Mouse (Mus musculus): Measurements from ENCODE around the gene Hist1h4i. TPM values are rescaled to one million over a fixed set of nuclear protein-coding genes. Genes with fewer than 3 reads are reported as not detected.
"Not testable (repeated sequence)": the region's sequence is repeated elsewhere in the genome, so short reads cannot be mapped to it uniquely, and the experiment has no call there.

Gene Hist1h4i
- polyA plus RNA-seq, 1 experiment from 2014 or later = 39.3 TPM

DNA sequence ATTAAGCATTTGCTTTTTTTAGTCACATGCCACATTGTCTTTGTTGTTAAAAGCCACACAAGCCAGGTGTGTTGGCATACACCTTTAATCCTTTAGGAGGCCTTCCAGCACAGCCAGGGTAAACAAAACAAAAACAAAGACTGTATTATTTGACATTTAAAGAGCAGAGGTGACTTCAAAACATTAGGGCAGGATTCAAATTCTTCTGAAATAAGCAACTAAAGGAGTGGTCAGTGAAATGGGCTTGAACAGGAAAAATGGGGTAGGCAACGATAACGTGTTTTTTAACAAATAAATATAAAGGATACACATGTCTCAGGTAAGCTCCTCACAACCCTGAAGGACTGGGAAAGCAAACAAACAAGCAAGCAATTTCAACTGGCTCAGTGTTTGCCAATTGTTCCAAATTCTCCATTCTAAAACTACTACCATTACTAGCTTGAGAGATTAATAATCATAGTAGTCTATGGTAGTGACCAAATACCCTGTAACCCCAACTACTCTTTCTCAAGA is 1.2 kb downstream of the Hist1h4i start:
- H3K9ac ChIP-seq (ENCODE audit: low read depth, low read length) = peak overlapping the region; percentile 73
- H3K9me3 ChIP-seq (ENCODE audit: control insufficient read depth, low read length) = no peaks in the 10 kb centered on the region
- WGBS = 5% methylated on average over 2 of the region's 2 CpGs
- peak overlapping the region; percentile 99 for H3K27ac ChIP-seq (ENCODE audit: low read depth, low read length)
- no peaks in the 10 kb centered on the region for H3K27me3 ChIP-seq (replicated peaks; ENCODE audit: control insufficient read depth, insufficient read depth, low read length)
- DNase-seq (ENCODE audit: low spot score) (no peak), ATAC-seq (replicated peaks; ENCODE audit: low FRiP score) (no peak)
- peak overlapping the region; percentile 71 for H3K4me2 ChIP-seq
- peak overlapping the region; percentile 40 for H3K4me3 ChIP-seq (ENCODE audit: low read depth, low read length)
- H3K4me1 ChIP-seq (replicated peaks; ENCODE audit: control insufficient read depth, insufficient read depth, low read length) = peaks cover 22% of the 10 kb centered on the region
- no peaks in the 10 kb centered on the region for H3K36me3 ChIP-seq (ENCODE audit: control insufficient read depth, insufficient read depth, low read length)

DNA sequence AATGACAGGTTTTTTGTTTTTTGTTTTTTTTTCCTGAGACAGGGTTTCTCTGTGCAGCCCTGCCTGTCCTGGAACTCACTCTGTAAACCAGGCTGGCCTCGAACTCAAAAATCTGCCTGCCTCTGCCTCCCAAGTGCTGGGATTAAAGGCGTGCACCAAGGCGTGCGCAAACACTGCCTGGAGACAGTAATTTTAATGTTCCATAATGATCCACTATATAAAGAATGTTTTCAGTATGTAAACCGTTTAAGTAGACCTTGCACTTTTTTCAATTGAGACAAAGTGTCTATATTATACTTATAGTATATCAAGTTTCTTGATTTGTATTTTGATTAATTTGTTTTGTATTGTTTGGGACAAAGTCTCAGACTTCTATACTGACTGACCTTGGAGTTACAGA is 1.8 kb downstream of the Hist1h4i start:
- DNase-seq (ENCODE audit: low spot score) = no peak
- Histone ChIP-seq H3K4me2 (peak overlapping the region; percentile 71), H3K9me3 (ENCODE audit: control insufficient read depth, low read length) (no peaks in the 10 kb centered on the region), H3K4me1 (replicated peaks; ENCODE audit: control insufficient read depth, insufficient read depth, low read length) (peaks cover 20% of the 10 kb centered on the region), H3K9ac (ENCODE audit: low read depth, low read length) (peak overlapping the region; percentile 73), H3K27me3 (replicated peaks; ENCODE audit: control insufficient read depth, insufficient read depth, low read length) (no peaks in the 10 kb centered on the region), H3K4me3 (ENCODE audit: low read depth, low read length) (peak overlapping the region; percentile 40; the same call in 1 of the 2 replicates), H3K36me3 (ENCODE audit: control insufficient read depth, insufficient read depth, low read length) (no peaks in the 10 kb centered on the region), H3K27ac (ENCODE audit: low read depth, low read length) (peak overlapping the region; percentile 99)
- ATAC-seq (replicated peaks; ENCODE audit: low FRiP score) = no peak
- 65% methylated on average over 5 of the region's 5 CpGs for WGBS

DNA sequence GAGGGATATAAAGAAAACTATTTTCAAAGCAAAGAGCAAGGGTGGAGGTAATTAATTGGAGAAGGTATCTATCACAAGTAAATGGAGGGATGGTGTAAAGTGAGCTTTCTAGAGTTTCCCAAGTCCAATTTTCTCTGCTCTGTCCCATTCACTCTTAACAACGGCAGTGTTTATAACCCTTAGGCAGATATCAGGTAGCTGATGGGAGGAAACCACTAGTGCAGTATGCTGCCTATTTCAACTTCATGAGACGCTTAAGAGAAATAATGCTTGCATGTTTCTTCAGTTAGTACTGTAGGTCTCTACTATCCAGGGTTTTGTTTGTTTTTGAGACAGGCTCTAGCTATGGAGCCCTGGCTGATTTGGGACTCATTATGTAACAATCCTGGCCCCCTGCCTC is 3.7 kb downstream of the Hist1h4i start:
- H3K9ac ChIP-seq (ENCODE audit: low read depth, low read length) = peak overlapping the region; percentile 48
- H3K4me1 ChIP-seq (replicated peaks; ENCODE audit: control insufficient read depth, insufficient read depth, low read length) = peaks cover 20% of the 10 kb centered on the region; the same call in 1 of the 2 replicates
- DNase-seq (ENCODE audit: low spot score) (no peak), ATAC-seq (replicated peaks; ENCODE audit: low FRiP score) (no peak)
- no peaks in the 10 kb centered on the region for H3K36me3 ChIP-seq (ENCODE audit: control insufficient read depth, insufficient read depth, low read length)
- peak overlapping the region; percentile 60 for H3K4me2 ChIP-seq
- no peak overlapping the region for H3K4me3 ChIP-seq (ENCODE audit: low read depth, low read length)
- peak overlapping the region; percentile 94 for H3K27ac ChIP-seq (ENCODE audit: low read depth, low read length)
- 57% methylated on average over 2 of the region's 2 CpGs for WGBS
- H3K27me3 ChIP-seq (replicated peaks; ENCODE audit: control insufficient read depth, insufficient read depth, low read length) = no peaks in the 10 kb centered on the region
- H3K9me3 ChIP-seq (ENCODE audit: control insufficient read depth, low read length) = no peaks in the 10 kb centered on the region

GRCm38 (mm10) chr13:22036986-22037385 is 4.2 kb downstream of the Hist1h4i start:
- ATAC-seq (replicated peaks; ENCODE audit: low FRiP score) (no peak), DNase-seq (ENCODE audit: low spot score) (no peak)
- Histone ChIP-seq H3K36me3 (ENCODE audit: control insufficient read depth, insufficient read depth, low read length) (no peaks in the 10 kb centered on the region), H3K4me1 (replicated peaks; ENCODE audit: control insufficient read depth, insufficient read depth, low read length) (peaks cover 20% of the 10 kb centered on the region; the same call in 1 of the 2 replicates), H3K4me2 (peak overlapping the region; percentile 60), H3K4me3 (ENCODE audit: low read depth, low read length) (peak overlapping the region; percentile 29), H3K27ac (ENCODE audit: low read depth, low read length) (peak overlapping the region; percentile 94), H3K9me3 (ENCODE audit: control insufficient read depth, low read length) (no peaks in the 10 kb centered on the region), H3K9ac (ENCODE audit: low read depth, low read length) (peak overlapping the region; percentile 75), H3K27me3 (replicated peaks; ENCODE audit: control insufficient read depth, insufficient read depth, low read length) (no peaks in the 10 kb centered on the region)
- 63% methylated on average over 3 of the region's 3 CpGs for WGBS

DNA sequence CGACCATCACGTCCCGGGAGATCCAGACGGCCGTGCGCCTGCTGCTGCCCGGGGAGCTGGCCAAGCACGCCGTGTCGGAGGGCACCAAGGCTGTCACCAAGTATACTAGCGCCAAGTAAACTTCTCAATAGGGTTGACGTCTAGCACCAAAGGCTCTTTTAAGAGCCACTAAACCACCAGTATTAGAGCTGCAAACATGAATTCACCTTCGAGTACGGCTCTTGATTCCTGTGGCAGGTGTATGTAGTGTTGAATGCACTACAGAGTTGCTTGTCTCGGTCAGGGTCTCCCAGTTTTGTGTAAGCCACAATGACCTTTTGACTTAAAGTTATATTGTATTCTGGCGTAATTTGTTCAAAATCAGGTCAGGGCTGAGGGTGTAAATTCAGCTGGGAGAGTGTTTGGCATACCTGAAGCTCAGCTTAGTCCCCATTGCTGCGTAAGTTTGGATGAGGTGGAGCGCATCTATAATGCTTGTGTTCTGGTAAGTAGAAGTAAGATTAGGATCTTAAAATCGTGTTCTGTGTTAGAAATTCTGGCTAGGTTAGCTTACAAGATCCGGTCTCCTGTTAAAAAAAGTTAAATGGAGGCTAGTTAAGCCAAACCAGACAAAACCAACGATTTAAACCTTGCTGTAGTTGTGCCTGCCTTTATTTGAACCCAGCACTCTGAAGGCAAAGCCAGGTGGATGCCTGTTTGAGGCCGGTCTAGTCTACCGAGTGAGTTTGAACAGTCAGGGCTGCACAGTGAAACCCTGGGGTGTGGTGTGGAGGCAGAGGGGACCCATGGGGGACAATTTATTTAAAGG is 4.8 kb downstream of the Hist1h4i start:
- ATAC-seq (replicated peaks; ENCODE audit: low FRiP score) (peak; percentile 14), DNase-seq (ENCODE audit: low spot score) (peak; percentile 69)
- peak overlapping the region; percentile 60 for H3K4me2 ChIP-seq
- no peaks in the 10 kb centered on the region for H3K27me3 ChIP-seq (replicated peaks; ENCODE audit: control insufficient read depth, insufficient read depth, low read length)
- H3K4me3 ChIP-seq (ENCODE audit: low read depth, low read length) = peak overlapping the region; percentile 29
- H3K4me1 ChIP-seq (replicated peaks; ENCODE audit: control insufficient read depth, insufficient read depth, low read length) = peaks cover 20% of the 10 kb centered on the region; the same call in 1 of the 2 replicates
- WGBS = 2% methylated on average over 20 of the region's 23 CpGs
- H3K9ac ChIP-seq (ENCODE audit: low read depth, low read length) = peak overlapping the region; percentile 75
- peak overlapping the region; percentile 94 for H3K27ac ChIP-seq (ENCODE audit: low read depth, low read length)
- no peaks in the 10 kb centered on the region for H3K9me3 ChIP-seq (ENCODE audit: control insufficient read depth, low read length)
- no peaks in the 10 kb centered on the region for H3K36me3 ChIP-seq (ENCODE audit: control insufficient read depth, insufficient read depth, low read length)

- peaks cover 20% of the 10 kb centered on the region; the same call in 1 of the 2 replicates for H3K4me1 ChIP-seq (replicated peaks; ENCODE audit: control insufficient read depth, insufficient read depth, low read length)
- under 1% methylated on average over 22 of the region's 69 CpGs for WGBS
- peak within 1 kb of the TSS; percentile 89 for H3K9ac ChIP-seq (ENCODE audit: low read depth, low read length)
- H3K27ac ChIP-seq (ENCODE audit: low read depth, low read length) = peak within 1 kb of the TSS; percentile 94
- DNase-seq (ENCODE audit: low spot score) (peak; percentile 82), ATAC-seq (replicated peaks; ENCODE audit: low FRiP score) (peak; percentile 91)
- peak within 1 kb of the TSS; percentile 80 for H3K4me2 ChIP-seq
- not testable (repeated sequence) for H3K27me3 ChIP-seq (replicated peaks; ENCODE audit: control insufficient read depth, insufficient read depth, low read length); H3K9me3 ChIP-seq (ENCODE audit: control insufficient read depth, low read length); H3K36me3 ChIP-seq (ENCODE audit: control insufficient read depth, insufficient read depth, low read length)
- peak within 1 kb of the TSS; percentile 45 for H3K4me3 ChIP-seq (ENCODE audit: low read depth, low read length)
Observed at GRCm38 (mm10) chr13:22035267-22036148, 5.7 kb downstream of the Hist1h4i start, which contains the start of the genes Hist1h2ah and Hist1h2bk. TSS of gene Hist1h2ah (minus strand) at chr13:22035568. TSS of gene Hist1h2bk (plus strand) at chr13:22035870.

DNA sequence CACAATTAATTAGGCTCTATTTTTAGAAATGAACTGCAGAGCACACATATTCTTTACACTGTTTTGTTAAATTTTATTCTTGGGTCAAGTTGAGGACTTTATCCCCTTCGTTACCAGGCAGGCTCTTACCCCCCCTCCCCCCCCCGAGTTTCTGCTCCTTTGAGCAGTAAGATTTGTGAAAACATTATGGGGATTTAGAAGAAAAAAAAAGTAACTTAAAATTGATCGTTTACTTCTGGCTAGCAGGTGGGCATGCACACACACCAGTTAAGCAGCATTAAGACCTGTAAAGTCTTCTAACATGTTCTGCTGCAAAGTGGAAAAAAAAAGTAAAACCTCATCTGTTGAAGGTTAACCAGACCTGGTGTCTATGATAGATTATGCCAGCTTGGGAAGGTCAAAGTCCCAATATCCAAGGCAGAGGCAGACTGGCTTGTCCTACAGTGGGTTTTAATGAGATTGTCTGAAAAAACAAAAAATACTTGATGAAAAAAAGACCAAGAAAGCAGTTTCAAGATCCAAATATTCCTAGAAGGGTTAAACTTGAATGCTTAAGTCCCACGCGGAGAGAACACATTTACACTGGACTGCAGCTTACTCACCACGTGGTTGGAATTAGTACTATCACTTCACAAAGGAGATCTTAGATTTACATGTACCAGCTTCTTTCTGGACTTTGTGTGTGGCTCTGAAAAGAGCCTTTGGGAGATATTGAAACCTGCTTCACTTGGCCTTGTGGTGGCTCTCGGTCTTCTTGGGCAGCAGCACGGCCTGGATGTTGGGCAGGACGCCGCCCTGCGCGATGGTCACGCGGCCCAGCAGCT is 6.5 kb downstream of the Hist1h4i start:
- H3K27ac ChIP-seq (ENCODE audit: low read depth, low read length) = peak overlapping the region; percentile 94
- H3K4me2 ChIP-seq = peak overlapping the region; percentile 80
- DNase-seq (ENCODE audit: low spot score) = no peak
- under 1% methylated on average over 10 of the region's 14 CpGs for WGBS
- peak overlapping the region; percentile 89 for H3K9ac ChIP-seq (ENCODE audit: low read depth, low read length)
- no peaks in the 10 kb centered on the region for H3K9me3 ChIP-seq (ENCODE audit: control insufficient read depth, low read length)
- peak overlapping the region; percentile 45 for H3K4me3 ChIP-seq (ENCODE audit: low read depth, low read length)
- H3K4me1 ChIP-seq (replicated peaks; ENCODE audit: control insufficient read depth, insufficient read depth, low read length) = peaks cover 21% of the 10 kb centered on the region; the same call in 1 of the 2 replicates
- ATAC-seq (replicated peaks; ENCODE audit: low FRiP score) = no peak
- no peaks in the 10 kb centered on the region for H3K27me3 ChIP-seq (replicated peaks; ENCODE audit: control insufficient read depth, insufficient read depth, low read length)
- no peaks in the 10 kb centered on the region for H3K36me3 ChIP-seq (ENCODE audit: control insufficient read depth, insufficient read depth, low read length)
